Mouse (Mus musculus) G1E (cell line): ENCODE results near the gene Cenps.

Source experiments
- CTCF ChIP-seq: IDR thresholded peaks from 2 replicates; pipeline ENCODE4 v1.5.1; 2012; ENCODE audit warnings: low read depth, low read length, inconsistent platforms, mixed read lengths
- GATA1 ChIP-seq: IDR thresholded peaks from 2 replicates; pipeline ENCODE4 v1.6.1; 2012; ENCODE audit warnings: borderline replicate concordance, low read length, inconsistent platforms, mixed read lengths
- TAL1 ChIP-seq: conservative IDR thresholded peaks from 2 replicates; pipeline ENCODE4 v1.6.1; 2012; ENCODE audit warnings: low read depth, low read length, inconsistent platforms, mixed read lengths

DNA sequence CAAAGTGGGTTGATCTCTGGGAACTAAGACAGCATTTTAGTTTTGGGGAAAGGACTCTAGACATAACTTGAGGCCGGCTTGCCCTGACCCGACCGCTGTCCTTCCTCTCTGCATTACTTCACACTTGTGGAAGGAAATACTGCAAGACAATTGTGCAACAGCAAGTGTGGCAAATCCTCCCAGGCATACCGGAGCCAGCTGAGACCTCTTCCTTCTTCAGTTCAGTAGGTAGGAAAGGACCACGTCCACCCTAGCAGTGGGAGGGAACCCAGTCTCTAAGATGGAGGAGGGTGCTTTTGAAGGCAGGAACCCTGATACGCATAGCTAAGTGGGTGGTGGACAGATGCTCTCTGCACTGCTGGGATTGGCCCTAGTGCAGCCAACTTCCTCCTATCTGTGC, 18.3 kb upstream of the Cenps start:
- TF ChIP-seq TAL1 (no peak), GATA1 (no peak), CTCF (no peak)
